Mouse (Mus musculus) hindbrain, postnatal 0 days (tissue): ENCODE results near the gene Wdr4. TPM values are rescaled to one million over a fixed set of nuclear protein-coding genes. Genes with fewer than 3 reads are reported as not detected.

ENCODE experiments used
- ATAC-seq: fragments of 200-750 bp; cut with Nextera tagmentation; 2 replicates; pipeline ENCODE4 v1.8.0; 2017; ENCODE audit warnings: mild to moderate bottlenecking, moderate TSS enrichment, moderate library complexity
- DNase-seq: peaks from one replicate; pipeline ENCODE4 v3.0.0-alpha.2; 2015; ENCODE audit warnings: low spot score
- H3K27ac ChIP-seq: fragments of 300-500 bp; sonication (generic); 2 replicates; pipeline ENCODE4 v1.5.1; 2014; ENCODE audit warnings: mild to moderate bottlenecking
- H3K27me3 ChIP-seq: fragments of 300-500 bp; sonication (generic); 2 replicates; pipeline ENCODE4 v1.6.1; 2014; ENCODE audit warnings: low read length, mixed read lengths; ENCODE audit not compliant: insufficient read depth
- H3K36me3 ChIP-seq: fragments of 300-500 bp; sonication (generic); 2 replicates; pipeline ENCODE4 v1.6.1; 2014; ENCODE audit warnings: low read length, mixed read lengths; ENCODE audit not compliant: insufficient read depth
- H3K4me1 ChIP-seq: fragments of 300-500 bp; sonication (generic); 2 replicates; pipeline ENCODE4 v1.6.1; 2014; ENCODE audit warnings: antibody characterized with exemption, low read length, mixed read lengths; ENCODE audit not compliant: insufficient read depth
- H3K4me2 ChIP-seq: fragments of 300-500 bp; sonication (generic); 2 replicates; pipeline ENCODE4 v1.6.1; 2014; ENCODE audit warnings: low read depth, mild to moderate bottlenecking, low read length, moderate library complexity, mixed read lengths
- H3K4me3 ChIP-seq: fragments of 300-500 bp; sonication (generic); 2 replicates; pipeline ENCODE4 v1.5.1; 2014; ENCODE audit warnings: low read length
- H3K9ac ChIP-seq: fragments of 300-500 bp; sonication (generic); replicated peaks from 2 replicates; pipeline ENCODE4 v1.6.1; 2014; ENCODE audit warnings: mild to moderate bottlenecking, low read length, moderate library complexity, mixed read lengths
- H3K9me3 ChIP-seq: fragments of 300-500 bp; sonication (generic); 2 replicates; pipeline ENCODE4 v1.6.1; 2016; ENCODE audit warnings: low read length, mixed read lengths
- CTCF ChIP-seq: IDR thresholded peaks from 2 replicates; pipeline ENCODE4 v1.5.1; 2016; ENCODE audit warnings: antibody characterized with exemption, control low read depth, low read depth
- WGBS: fragments of 180-500 bp; shearing (Covaris S2); extraction: QIAGEN DNeasy Blood & Tissue Kit; methylation state at CpG from one replicate; pipeline ENCODE4 v1.1.7; 2014; 5-methylcytosine and 5-hydroxymethylcytosine counted together
- polyA plus RNA-seq: library from polyadenylated mRNA; unstranded; fragments of >200 nt; fragmentation: Nextera tagmentation; extraction: Ambion mirVana; gene quantifications from 2 replicates; pipeline ENCODE4 v1.2.1, GENCODE M21; 2015
- total RNA-seq: library from RNA; depleted of rRNA; stranded (reverse); fragments of >200 nt; gene quantifications from 2 replicates; pipeline ENCODE4 v1.2.3, GENCODE M21; 2014

Gene Wdr4
- total and polyA plus RNA-seq, 2 experiments from 2014 or later, result 26.8 to 56.5 TPM

DNA sequence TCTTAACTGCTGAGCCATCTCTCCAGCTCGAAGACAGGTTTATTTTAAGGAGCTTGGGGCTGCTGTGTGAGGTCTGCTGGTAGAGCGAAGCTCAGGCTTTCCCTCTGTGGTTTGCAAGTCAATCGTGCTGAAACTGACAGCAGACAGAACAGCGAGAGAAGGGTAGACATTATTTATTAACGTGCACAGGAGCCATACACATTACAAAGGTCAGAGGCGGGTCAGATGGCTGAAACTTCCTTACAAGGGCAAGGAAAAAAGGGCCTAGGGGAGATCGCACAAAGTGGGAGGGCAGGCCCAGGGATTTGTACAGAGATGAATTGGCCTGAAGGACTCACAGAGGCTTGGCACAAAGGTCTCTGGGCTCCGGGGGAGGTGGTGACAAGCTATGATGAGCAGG, 29.6 kb upstream of the Wdr4 start:
- Histone ChIP-seq H3K9ac (no peak overlapping the region), H3K36me3 (no peaks in the 10 kb centered on the region), H3K9me3 (no peaks in the 10 kb centered on the region), H3K4me1 (0 out of 2 replicates have a peak, but pooled peaks cover 4% of the 10 kb centered on the region), H3K27ac (no peak overlapping the region), H3K27me3 (no peaks in the 10 kb centered on the region), H3K4me2 (no peak overlapping the region), H3K4me3 (no peak overlapping the region)
- 65% methylated on average over 8 of the region's 8 CpGs for WGBS
- no peak for DNase-seq
- no peak for TF ChIP-seq CTCF
- no peak for ATAC-seq

DNA sequence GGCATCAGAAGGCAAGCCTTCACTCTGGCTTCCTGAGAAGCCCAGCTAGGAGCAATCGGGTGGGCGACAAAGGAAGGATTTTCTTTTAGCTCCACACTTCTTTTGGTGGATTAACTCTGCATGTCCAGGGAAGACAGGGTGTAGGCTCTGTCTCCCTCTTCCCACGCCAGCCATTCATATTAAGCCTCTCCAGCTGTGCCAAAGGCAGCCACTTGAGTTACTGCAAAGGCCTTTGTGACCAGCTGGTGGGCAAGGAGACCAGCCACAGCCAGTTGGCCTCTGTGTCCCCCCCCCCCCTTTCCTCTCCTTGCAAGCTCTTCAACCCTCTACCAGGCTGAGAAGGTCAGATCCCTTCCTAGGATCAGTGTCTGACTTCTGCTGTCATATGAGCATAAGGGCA, 28.2 kb upstream of the Wdr4 start:
- no peaks in the 10 kb centered on the region for H3K36me3 ChIP-seq
- no peak for DNase-seq
- H3K4me3 ChIP-seq, result no peak overlapping the region
- no peak overlapping the region for H3K9ac ChIP-seq
- no peak overlapping the region for H3K4me2 ChIP-seq
- no peaks in the 10 kb centered on the region for H3K27me3 ChIP-seq
- H3K27ac ChIP-seq, result no peak overlapping the region; the same call in 1 of the 2 replicates
- no peaks in the 10 kb centered on the region for H3K9me3 ChIP-seq
- ATAC-seq, result peak; percentile 66
- 0 out of 2 replicates have a peak, but pooled peaks cover 4% of the 10 kb centered on the region for H3K4me1 ChIP-seq
- no peak for TF ChIP-seq CTCF
- WGBS, result 54% methylated on average over 3 of the region's 3 CpGs

DNA sequence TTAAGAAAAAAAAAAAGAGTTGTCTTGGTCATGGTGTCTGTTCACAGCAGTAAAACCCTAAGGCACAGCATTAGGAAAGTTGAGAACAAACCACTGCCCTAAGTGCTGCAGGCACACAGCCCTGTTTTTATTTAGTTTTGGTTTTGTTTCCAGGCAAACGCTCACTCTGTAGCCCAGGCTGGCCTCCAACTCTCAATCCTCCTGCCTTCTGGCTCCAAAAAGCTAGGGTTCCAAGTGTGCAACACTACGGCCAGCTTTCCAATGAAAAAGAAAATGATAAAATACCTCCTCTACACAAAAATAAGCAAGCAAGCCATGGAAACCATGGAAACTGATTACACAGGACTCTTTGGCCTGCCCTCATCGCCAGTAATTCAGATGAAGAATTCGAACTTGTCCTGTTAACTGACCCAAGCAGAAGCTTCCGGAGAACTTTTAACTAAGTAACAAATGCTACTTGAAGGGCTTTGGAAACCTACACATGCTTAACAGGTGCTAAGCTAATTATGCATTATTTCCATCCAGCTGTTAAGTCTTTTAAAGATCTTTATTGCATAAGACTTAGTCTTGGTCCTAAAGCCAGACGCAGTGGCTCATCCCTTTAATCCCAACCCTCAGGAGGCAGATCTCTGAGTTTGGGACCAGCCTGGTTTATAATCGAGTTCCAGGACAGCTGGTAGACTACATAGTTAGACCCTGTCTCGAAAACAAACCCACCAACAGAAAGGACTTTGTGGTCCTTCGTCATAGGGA, 26.8 kb upstream of the Wdr4 start:
- Histone ChIP-seq H3K27me3 (no peaks in the 10 kb centered on the region), H3K4me3 (no peak overlapping the region), H3K4me2 (no peak overlapping the region), H3K9me3 (no peaks in the 10 kb centered on the region), H3K9ac (no peak overlapping the region), H3K4me1 (0 out of 2 replicates have a peak, but pooled peaks cover 4% of the 10 kb centered on the region), H3K36me3 (no peaks in the 10 kb centered on the region), H3K27ac (no peak overlapping the region)
- WGBS, result 80% methylated on average over 9 of the region's 9 CpGs
- DNase-seq, result no peak
- ATAC-seq, result no peak
- TF ChIP-seq CTCF, result no peak

DNA sequence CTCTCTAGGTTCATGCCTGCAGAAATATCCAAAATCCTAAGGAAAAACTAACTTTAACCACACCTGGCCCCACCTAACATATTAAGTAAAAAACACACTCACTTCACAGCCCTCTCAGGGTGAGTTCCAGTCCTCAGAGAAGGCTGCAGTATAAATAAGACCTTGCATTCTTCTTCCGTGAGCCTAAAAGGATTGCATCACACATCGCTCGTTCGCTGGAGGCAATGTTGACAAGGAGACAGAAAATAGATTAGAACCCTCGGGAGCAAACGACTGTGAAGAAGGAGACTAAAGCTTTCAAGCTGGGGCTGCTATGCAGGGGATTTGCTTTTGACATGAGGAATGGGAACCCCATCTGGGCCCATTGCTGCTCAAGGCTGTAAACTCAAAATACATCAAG, 23.8 kb upstream of the Wdr4 start:
- no peak for ATAC-seq
- WGBS, result 23% methylated on average over 6 of the region's 6 CpGs
- DNase-seq, result peak; percentile 25
- Histone ChIP-seq H3K4me3 (no peak overlapping the region), H3K4me1 (0 out of 2 replicates have a peak, but pooled peaks cover 4% of the 10 kb centered on the region), H3K9ac (no peak overlapping the region), H3K9me3 (no peaks in the 10 kb centered on the region), H3K27ac (no peak overlapping the region), H3K4me2 (no peak overlapping the region), H3K27me3 (no peaks in the 10 kb centered on the region), H3K36me3 (no peaks in the 10 kb centered on the region)
- no peak for TF ChIP-seq CTCF

DNA sequence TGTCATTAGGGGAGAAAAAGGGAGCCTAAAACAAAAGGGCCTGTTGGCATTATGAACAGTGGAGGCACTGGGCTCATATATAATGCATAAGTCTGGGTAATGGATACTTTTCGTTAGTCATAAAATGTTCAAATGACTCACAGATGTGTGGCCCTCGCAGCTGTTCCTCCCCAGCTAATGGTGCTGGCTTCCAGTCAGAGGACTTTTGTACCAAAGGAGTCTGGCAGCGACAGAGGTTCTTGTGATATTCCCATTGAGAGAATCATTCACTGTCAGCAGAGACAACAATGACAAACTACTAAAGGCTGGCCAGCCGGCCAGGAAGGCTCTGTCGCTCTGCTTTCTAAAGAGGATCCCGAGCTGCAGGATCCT, 21.7 kb upstream of the Wdr4 start:
- TF ChIP-seq CTCF, result no peak
- no peak overlapping the region for H3K4me2 ChIP-seq
- no peaks in the 10 kb centered on the region for H3K27me3 ChIP-seq
- 31% methylated on average over 6 of the region's 6 CpGs for WGBS
- peak overlapping the region; percentile 32 for H3K27ac ChIP-seq
- H3K4me3 ChIP-seq, result no peak overlapping the region
- no peaks in the 10 kb centered on the region for H3K9me3 ChIP-seq
- no peaks in the 10 kb centered on the region for H3K36me3 ChIP-seq
- ATAC-seq, result no peak
- no peak overlapping the region for H3K9ac ChIP-seq
- H3K4me1 ChIP-seq, result no peaks in the 10 kb centered on the region
- peak; percentile 43 for DNase-seq

DNA sequence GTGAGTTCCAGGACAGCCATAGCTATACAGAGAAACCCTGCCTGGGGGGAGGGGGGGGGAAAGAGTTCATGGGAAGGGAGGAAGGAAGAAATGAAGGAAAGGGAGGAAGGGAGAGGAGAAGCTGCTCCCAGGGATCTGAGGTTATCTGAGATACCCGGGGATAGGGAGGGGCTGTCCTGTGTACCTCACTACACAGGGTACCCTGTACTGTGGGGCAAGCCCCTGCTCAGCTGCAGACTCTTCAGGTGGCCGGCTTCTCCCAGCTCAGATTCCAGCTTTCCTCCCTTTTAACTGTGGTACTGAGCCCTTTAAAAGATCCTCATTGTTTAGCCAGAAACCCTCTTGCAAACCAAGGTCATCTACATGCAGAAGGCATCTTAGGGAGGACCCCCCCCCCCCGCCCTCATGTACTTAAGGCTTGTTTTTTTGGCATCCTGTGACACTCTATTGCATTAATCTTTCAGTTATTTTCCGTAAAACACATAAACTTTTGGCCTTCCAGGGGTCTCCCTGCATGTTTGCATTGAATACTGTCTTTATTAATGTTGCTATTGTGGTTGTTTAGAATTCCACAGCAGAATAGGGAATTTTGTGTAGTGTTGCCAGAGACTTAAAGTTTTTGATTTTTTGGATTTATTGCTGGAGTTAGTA, 21.2 kb upstream of the Wdr4 start:
- ATAC-seq, result no peak
- no peak for TF ChIP-seq CTCF
- no peak for DNase-seq
- H3K4me2 ChIP-seq, result no peak overlapping the region
- H3K27ac ChIP-seq, result peak overlapping the region; percentile 32; the same call in 1 of the 2 replicates
- no peaks in the 10 kb centered on the region for H3K36me3 ChIP-seq
- H3K4me1 ChIP-seq, result 0 out of 2 replicates have a peak, but pooled peaks cover under 1% of the 10 kb centered on the region
- H3K9ac ChIP-seq, result no peak overlapping the region
- 54% methylated on average over 4 of the region's 4 CpGs for WGBS
- no peaks in the 10 kb centered on the region for H3K9me3 ChIP-seq
- H3K4me3 ChIP-seq, result no peak overlapping the region
- no peaks in the 10 kb centered on the region for H3K27me3 ChIP-seq

DNA sequence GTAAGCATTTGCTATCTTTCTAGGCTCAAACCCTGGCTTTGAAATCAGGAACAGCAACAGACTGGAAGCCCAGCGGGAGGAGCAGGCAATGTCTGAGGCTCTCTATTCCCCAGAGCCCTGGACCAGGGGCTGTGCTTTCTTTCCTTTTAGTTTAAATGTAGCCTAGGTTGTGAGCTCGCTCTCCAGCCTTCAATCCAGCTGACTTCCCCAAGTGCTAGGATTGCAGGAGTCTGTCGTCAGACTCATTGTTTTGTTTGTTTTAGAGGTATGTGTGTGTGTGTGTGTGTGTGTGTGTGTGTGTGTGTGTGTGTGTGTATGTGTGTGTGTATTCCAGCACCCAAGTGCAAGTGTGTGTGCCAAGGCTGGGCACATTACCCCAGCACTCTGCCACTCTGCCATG, 20.3 kb upstream of the Wdr4 start:
- 56% methylated on average over 3 of the region's 3 CpGs for WGBS
- no peaks in the 10 kb centered on the region for H3K27me3 ChIP-seq
- no peak overlapping the region for H3K9ac ChIP-seq
- H3K36me3 ChIP-seq, result no peaks in the 10 kb centered on the region
- H3K4me1 ChIP-seq, result peaks cover 9% of the 10 kb centered on the region; the same call in 1 of the 2 replicates
- no peaks in the 10 kb centered on the region for H3K9me3 ChIP-seq
- H3K27ac ChIP-seq, result no peak overlapping the region
- TF ChIP-seq CTCF, result no peak
- ATAC-seq, result no peak
- H3K4me2 ChIP-seq, result no peak overlapping the region
- H3K4me3 ChIP-seq, result no peak overlapping the region
- DNase-seq, result no peak
